Mouse (Mus musculus): ENCODE data around the gene Asic3. TPM values are rescaled to one million over a fixed set of nuclear protein-coding genes. Genes with fewer than 3 reads are reported as not detected.
"Not testable (repeated sequence)": the region's sequence is repeated elsewhere in the genome, so short reads cannot be mapped to it uniquely, and the experiment has no call there.

The Asic3 gene
- total RNA-seq, 2 experiments from 2014 or later, result 0.73 TPM; not detected in 1

GRCm38 (mm10) chr5:24385887-24386550, 27.2 kb upstream of the Asic3 start:
- no peak for DNase-seq (ENCODE audit: low spot score in 2 of 2)
- intact Hi-C loops (cut with DNase I), result loop anchor here (5.0 kb wide), 1 partner anchor 34 kb away; the partner anchor contains the start of gene Kcnh2

- intact Hi-C loops (cut with DNase I), result loop anchor here (5.0 kb wide), 1 partner anchor 35 kb away; the partner anchor contains the start of gene Kcnh2
- peak; percentile 71 to 82 for DNase-seq (ENCODE audit: low spot score in 2 of 2)
These were observed 25.6 kb upstream of the Asic3 start for GRCm38 (mm10) chr5:24387264-24388241.

- DNase-seq (ENCODE audit: low spot score in 2 of 2), result no peak
- intact Hi-C loops (cut with DNase I), result loop anchor here (5.0 kb wide), 1 partner anchor 36 kb away; the partner anchor contains the start of gene Kcnh2
These were observed 24.8 kb upstream of the Asic3 start for GRCm38 (mm10) chr5:24388246-24388915.

- no peak for DNase-seq (ENCODE audit: low spot score in 2 of 2)
- intact Hi-C loops (cut with DNase I), result loop anchor here (5.0 kb wide), 1 partner anchor 37 kb away; the partner anchor contains the start of gene Kcnh2
These were observed 24.1 kb upstream of the Asic3 start for GRCm38 (mm10) chr5:24389011-24389657.

- intact Hi-C loops (cut with DNase I), result loop anchor here (5.0 kb wide), 2 partner anchors 37 to 222 kb away; partner anchors contain the start of gene Kcnh2
- DNase-seq (ENCODE audit: low spot score in 2 of 2), result no peak
These were observed 23.6 kb upstream of the Asic3 start for GRCm38 (mm10) chr5:24389658-24390020.

- intact Hi-C loops (cut with DNase I), result loop anchor here (5.0 kb wide), 1 partner anchor 225 kb away; no protein-coding TSS in a partner anchor
- no peak for DNase-seq (ENCODE audit: low spot score in 2 of 2)
These were observed 21.3 kb upstream of the Asic3 start, which contains the start of gene Atg9b for GRCm38 (mm10) chr5:24391864-24392263. Gene Atg9b (minus strand): TSS chr5:24392143.

- intact Hi-C loops (cut with DNase I), result loop anchor here (5.0 kb wide), 1 partner anchor 225 kb away; no protein-coding TSS in a partner anchor
- no peak for DNase-seq (ENCODE audit: low spot score in 2 of 2)
These were observed 20.5 kb upstream of the Asic3 start for GRCm38 (mm10) chr5:24392724-24393123.

GRCm38 (mm10) chr5:24393392-24393997, 19.7 kb upstream of the Asic3 start, which contains the start of gene Abcb8:
Gene Abcb8 (plus strand): TSS chr5:24393663.
- DNase-seq (ENCODE audit: low spot score in 2 of 2), result peak; percentile 87 to 94
- intact Hi-C loops (cut with DNase I), result loop anchor here (5.0 kb wide), 1 partner anchor 226 kb away; no protein-coding TSS in a partner anchor

GRCm38 (mm10) chr5:24394165-24394894, 18.9 kb upstream of the Asic3 start:
- intact Hi-C loops (cut with DNase I), result loop anchor here (5.0 kb wide), 1 partner anchor 227 kb away; no protein-coding TSS in a partner anchor
- DNase-seq (ENCODE audit: low spot score in 2 of 2), result peak; percentile 96 to 99

- intact Hi-C loops (cut with DNase I), result loop anchor here (5.0 kb wide), 1 partner anchor 76 kb away; no protein-coding TSS in a partner anchor
- not testable (repeated sequence) for DNase-seq (ENCODE audit: low spot score in 2 of 2)
These were observed 16.9 kb upstream of the Asic3 start for GRCm38 (mm10) chr5:24396254-24396653.

GRCm38 (mm10) chr5:24399686-24400085, 13.5 kb upstream of the Asic3 start:
- peak in 1 of 2 experiments; percentile 39 for DNase-seq (ENCODE audit: low spot score in 2 of 2)
- intact Hi-C loops (cut with DNase I), result loop anchor here (5.0 kb wide), 1 partner anchor 73 kb away; no protein-coding TSS in a partner anchor

GRCm38 (mm10) chr5:24400362-24400761, 12.8 kb upstream of the Asic3 start:
- no peak for DNase-seq (ENCODE audit: low spot score in 2 of 2)
- intact Hi-C loops (cut with DNase I), result no loop called here

- intact Hi-C loops (cut with DNase I), result no loop called here
- DNase-seq (ENCODE audit: low spot score in 2 of 2), result no peak
These were observed 12.1 kb upstream of the Asic3 start for GRCm38 (mm10) chr5:24400911-24401605.

GRCm38 (mm10) chr5:24401969-24402368, 11.2 kb upstream of the Asic3 start:
- intact Hi-C loops (cut with DNase I), result no loop called here
- no peak for DNase-seq (ENCODE audit: low spot score in 2 of 2)

- intact Hi-C loops (cut with DNase I), result no loop called here
- peak in 1 of 2 experiments; percentile 53 for DNase-seq (ENCODE audit: low spot score in 2 of 2)
These were observed 8.4 kb upstream of the Asic3 start for GRCm38 (mm10) chr5:24404594-24405360.

GRCm38 (mm10) chr5:24405389-24405876, 7.8 kb upstream of the Asic3 start:
- no peak for DNase-seq (ENCODE audit: low spot score in 2 of 2)
- intact Hi-C loops (cut with DNase I), result no loop called here
